Mouse (Mus musculus) intestine, embryonic 14.5 days (tissue): ENCODE data around the gene Myo15. TPM values are rescaled to one million over a fixed set of nuclear protein-coding genes. Genes with fewer than 3 reads are reported as not detected.
"Not testable (repeated sequence)": the region's sequence is repeated elsewhere in the genome, so short reads cannot be mapped to it uniquely, and the experiment has no call there.

Source experiments
- ATAC-seq: fragments of 200-750 bp; cut with Nextera tagmentation; replicated peaks from 2 replicates; pipeline ENCODE4 v1.8.0; 2017; ENCODE audit warnings: low read depth, moderate number of reproducible peaks, moderate TSS enrichment, moderate library complexity; ENCODE audit not compliant: low FRiP score, low TSS enrichment
- DNase-seq: peaks from one replicate; pipeline ENCODE4 v3.0.0-alpha.2; 2018; ENCODE audit warnings: low spot score
- H3K27ac ChIP-seq: fragments of 300-500 bp; sonication (generic); 2 replicates; pipeline ENCODE4 v1.5.1; 2014; ENCODE audit warnings: low read depth, mild to moderate bottlenecking, control low read depth
- H3K27me3 ChIP-seq: fragments of 300-500 bp; sonication (generic); replicated peaks from 2 replicates; pipeline ENCODE4 v1.6.1; 2014; ENCODE audit warnings: low read length, control low read depth; ENCODE audit not compliant: control insufficient read depth, insufficient read depth
- H3K36me3 ChIP-seq: fragments of 300-500 bp; sonication (generic); 2 replicates; pipeline ENCODE4 v1.6.1; 2014; ENCODE audit warnings: low read length, control low read depth; ENCODE audit not compliant: control insufficient read depth, insufficient read depth
- H3K4me1 ChIP-seq: fragments of 300-500 bp; sonication (generic); replicated peaks from 2 replicates; pipeline ENCODE4 v1.6.1; 2014; ENCODE audit warnings: low read length, control low read depth, mixed read lengths; ENCODE audit not compliant: control insufficient read depth, insufficient read depth
- H3K4me2 ChIP-seq: fragments of 300-500 bp; sonication (generic); 2 replicates; pipeline ENCODE4 v1.6.1; 2014; ENCODE audit warnings: low read length
- H3K4me3 ChIP-seq: fragments of 300-500 bp; sonication (generic); 2 replicates; pipeline ENCODE4 v1.5.1; 2014; ENCODE audit warnings: low read depth, low read length, control low read depth, mixed read lengths
- H3K9ac ChIP-seq: fragments of 300-500 bp; sonication (generic); 2 replicates; pipeline ENCODE4 v1.6.1; 2014; ENCODE audit warnings: mild to moderate bottlenecking, low read length
- H3K9me3 ChIP-seq: fragments of 300-500 bp; sonication (generic); 2 replicates; pipeline ENCODE4 v1.6.1; 2016; ENCODE audit warnings: low read length, control low read depth; ENCODE audit not compliant: control insufficient read depth
- WGBS: fragments of 180-500 bp; shearing (Covaris S2); extraction: QIAGEN DNeasy Blood & Tissue Kit; methylation state at CpG from one replicate; pipeline ENCODE4 v1.1.7; 2014; 5-methylcytosine and 5-hydroxymethylcytosine counted together
- polyA plus RNA-seq: library from polyadenylated mRNA; unstranded; fragments of >200 nt; fragmentation: Nextera tagmentation; extraction: Ambion mirVana; gene quantifications from 2 replicates; pipeline ENCODE4 v1.2.1, GENCODE M21; 2014

Gene Myo15
- polyA plus RNA-seq, 1 experiment from 2014 or later: 0.32 TPM

GRCm38 (mm10) chr11:60543211-60543610 lies 74.1 kb downstream of the Myo15 start:
- H3K27ac ChIP-seq: 0 out of 2 replicates have a peak overlapping the region, but pooled peaks have one; percentile 27
- H3K4me2 ChIP-seq, H3K27me3 ChIP-seq, H3K4me3 ChIP-seq, DNase-seq, H3K9ac ChIP-seq, H3K9me3 ChIP-seq, ATAC-seq: not testable (repeated sequence)
- H3K36me3 ChIP-seq: peaks cover 43% of the 10 kb centered on the region
- 88% methylated on average over 5 of the region's 5 CpGs for WGBS
- peaks cover 49% of the 10 kb centered on the region for H3K4me1 ChIP-seq

GRCm38 (mm10) chr11:60545433-60545832 lies 76.3 kb downstream of the Myo15 start:
- H3K36me3 ChIP-seq: peaks cover 64% of the 10 kb centered on the region
- H3K4me1 ChIP-seq: peaks cover 43% of the 10 kb centered on the region
- H3K9me3 ChIP-seq: no peaks in the 10 kb centered on the region
- H3K9ac ChIP-seq: no peak overlapping the region
- H3K4me2 ChIP-seq: no peak overlapping the region
- no peak for ATAC-seq
- H3K27ac ChIP-seq: no peak overlapping the region
- DNase-seq: no peak
- 27% methylated on average over 4 of the region's 4 CpGs for WGBS
- H3K27me3 ChIP-seq: no peaks in the 10 kb centered on the region
- H3K4me3 ChIP-seq: no peak overlapping the region; the same call in 1 of the 2 replicates

- H3K27me3 ChIP-seq: no peaks in the 10 kb centered on the region
- ATAC-seq (no peak), DNase-seq (no peak)
- peaks cover 77% of the 10 kb centered on the region for H3K36me3 ChIP-seq
- no peak overlapping the region for H3K27ac ChIP-seq
- H3K4me3 ChIP-seq: no peak overlapping the region
- no peak overlapping the region for H3K9ac ChIP-seq
- no peak overlapping the region for H3K4me2 ChIP-seq
- no peaks in the 10 kb centered on the region for H3K9me3 ChIP-seq
- H3K4me1 ChIP-seq: peaks cover 25% of the 10 kb centered on the region
- 86% methylated on average over 3 of the region's 3 CpGs for WGBS
Observed at GRCm38 (mm10) chr11:60548112-60548511, 79.0 kb downstream of the Myo15 start.

- H3K27ac ChIP-seq: no peak overlapping the region
- no peaks in the 10 kb centered on the region for H3K27me3 ChIP-seq
- peaks cover 91% of the 10 kb centered on the region for H3K36me3 ChIP-seq
- H3K4me1 ChIP-seq: no peaks in the 10 kb centered on the region
- no peak overlapping the region for H3K4me2 ChIP-seq
- ATAC-seq (no peak), DNase-seq (no peak)
- no peaks in the 10 kb centered on the region for H3K9me3 ChIP-seq
- no peak overlapping the region for H3K4me3 ChIP-seq
- no peak overlapping the region for H3K9ac ChIP-seq
Observed at GRCm38 (mm10) chr11:60553091-60553490, 84.0 kb downstream of the Myo15 start.

- Histone ChIP-seq H3K4me1 (no peaks in the 10 kb centered on the region), H3K9me3 (no peaks in the 10 kb centered on the region), H3K36me3 (peaks cover 63% of the 10 kb centered on the region), H3K27me3 (no peaks in the 10 kb centered on the region), H3K4me3 (no peak overlapping the region), H3K9ac (no peak overlapping the region), H3K4me2 (no peak overlapping the region), H3K27ac (no peak overlapping the region)
- no peak for DNase-seq
- ATAC-seq: no peak
- WGBS: 96% methylated on average over 3 of the region's 3 CpGs
Observed at GRCm38 (mm10) chr11:60557675-60558074, 88.5 kb downstream of the Myo15 start.

GRCm38 (mm10) chr11:60559342-60559741 lies 90.2 kb downstream of the Myo15 start:
- no peak overlapping the region for H3K4me3 ChIP-seq
- H3K4me2 ChIP-seq: no peak overlapping the region
- no peak overlapping the region for H3K9ac ChIP-seq
- ATAC-seq (no peak), DNase-seq (peak; percentile 79)
- WGBS: 19% methylated on average over 3 of the region's 3 CpGs
- H3K27me3 ChIP-seq: no peaks in the 10 kb centered on the region
- no peak overlapping the region for H3K27ac ChIP-seq
- H3K9me3 ChIP-seq: no peaks in the 10 kb centered on the region
- no peaks in the 10 kb centered on the region for H3K4me1 ChIP-seq
- H3K36me3 ChIP-seq: peaks cover 47% of the 10 kb centered on the region

GRCm38 (mm10) chr11:60574006-60574405 lies 104.9 kb downstream of the Myo15 start:
- H3K36me3 ChIP-seq, H3K4me1 ChIP-seq, H3K27me3 ChIP-seq, H3K4me2 ChIP-seq, H3K4me3 ChIP-seq, H3K27ac ChIP-seq, ATAC-seq, H3K9me3 ChIP-seq, H3K9ac ChIP-seq, DNase-seq: not testable (repeated sequence)
- 85% methylated on average over 10 of the region's 12 CpGs for WGBS

Other genes starting within 250 kb of the Myo15 start
- gene Srebf1, start 246.8 kb upstream of the Myo15 start, polyA plus RNA-seq: 85.0 and 97.7 TPM in 2 replicates
- gene Tom1l2, start 116.4 kb upstream of the Myo15 start, polyA plus RNA-seq: 16.3 and 19.4 TPM in 2 replicates
- 1.6 and 1.8 TPM in 2 replicates for gene Drc3, start 116.0 kb upstream of the Myo15 start, polyA plus RNA-seq
- gene Gid4, start 52.2 kb upstream of the Myo15 start, polyA plus RNA-seq: 28.9 and 29.1 TPM in 2 replicates
- 59.5 and 62.2 TPM in 2 replicates for gene Atpaf2, start 50.9 kb upstream of the Myo15 start, polyA plus RNA-seq
- 110 and 113 TPM in 2 replicates for gene Drg2, start 14.7 kb upstream of the Myo15 start, polyA plus RNA-seq
- 35.4 and 36.2 TPM in 2 replicates for gene Alkbh5, start 67.0 kb downstream of the Myo15 start, polyA plus RNA-seq
- 53.7 and 53.8 TPM in 2 replicates for gene Llgl1, start 230.4 kb downstream of the Myo15 start, polyA plus RNA-seq